Mouse (Mus musculus) cerebellum, adult 18-20 months (tissue): ENCODE data around the gene Gpr153.

Experiments used
- DNase-seq, 2 experiments: peaks; one replicate each; pipeline ENCODE4 v3.0.0; 2021

Gene Gpr153

DNA sequence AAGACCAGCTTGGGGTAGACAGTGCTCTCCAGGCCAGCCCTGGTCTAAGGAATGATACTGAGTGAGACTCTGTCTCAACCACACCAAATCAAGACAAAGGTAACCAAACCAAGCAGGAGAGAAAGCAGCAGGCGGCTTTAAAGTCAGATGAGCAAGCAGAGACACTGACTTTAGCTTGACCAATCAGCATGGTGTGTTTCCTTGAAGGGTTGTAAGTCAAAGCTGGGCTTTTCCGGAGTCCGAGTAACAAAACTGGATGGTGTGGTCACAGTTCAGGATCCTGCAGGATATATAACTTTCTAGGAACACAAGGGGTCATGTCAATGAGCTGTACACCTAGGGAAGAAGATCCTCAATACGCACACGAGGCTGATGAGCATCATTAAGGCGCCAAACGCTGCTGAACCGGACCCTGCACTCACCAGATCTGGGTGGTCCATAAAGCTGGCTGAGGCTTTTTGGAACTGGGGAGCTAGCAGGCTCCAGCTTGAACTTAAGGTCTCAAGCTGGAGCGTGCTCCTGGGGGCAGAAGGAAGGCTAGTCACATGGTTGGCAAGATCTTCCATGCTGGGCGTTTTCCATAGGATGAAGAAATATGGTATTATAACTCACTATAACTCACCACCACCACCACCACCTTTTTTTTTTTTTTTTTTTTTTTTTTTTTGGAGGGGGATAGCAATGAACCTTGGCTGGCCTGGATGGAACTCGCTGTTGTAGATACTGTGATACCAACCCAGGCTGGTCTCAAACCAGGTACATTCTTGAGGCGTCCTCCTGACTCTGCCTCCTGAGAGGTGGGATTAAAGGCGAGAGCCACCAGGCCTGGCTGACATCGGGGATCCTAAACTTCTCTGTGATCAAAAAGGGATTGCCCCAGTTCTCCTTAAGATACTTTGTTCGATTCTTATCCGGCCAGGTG, 50.9 kb downstream of the Gpr153 start:
- peak in 1 of 2 experiments; percentile 22 for DNase-seq

DNA sequence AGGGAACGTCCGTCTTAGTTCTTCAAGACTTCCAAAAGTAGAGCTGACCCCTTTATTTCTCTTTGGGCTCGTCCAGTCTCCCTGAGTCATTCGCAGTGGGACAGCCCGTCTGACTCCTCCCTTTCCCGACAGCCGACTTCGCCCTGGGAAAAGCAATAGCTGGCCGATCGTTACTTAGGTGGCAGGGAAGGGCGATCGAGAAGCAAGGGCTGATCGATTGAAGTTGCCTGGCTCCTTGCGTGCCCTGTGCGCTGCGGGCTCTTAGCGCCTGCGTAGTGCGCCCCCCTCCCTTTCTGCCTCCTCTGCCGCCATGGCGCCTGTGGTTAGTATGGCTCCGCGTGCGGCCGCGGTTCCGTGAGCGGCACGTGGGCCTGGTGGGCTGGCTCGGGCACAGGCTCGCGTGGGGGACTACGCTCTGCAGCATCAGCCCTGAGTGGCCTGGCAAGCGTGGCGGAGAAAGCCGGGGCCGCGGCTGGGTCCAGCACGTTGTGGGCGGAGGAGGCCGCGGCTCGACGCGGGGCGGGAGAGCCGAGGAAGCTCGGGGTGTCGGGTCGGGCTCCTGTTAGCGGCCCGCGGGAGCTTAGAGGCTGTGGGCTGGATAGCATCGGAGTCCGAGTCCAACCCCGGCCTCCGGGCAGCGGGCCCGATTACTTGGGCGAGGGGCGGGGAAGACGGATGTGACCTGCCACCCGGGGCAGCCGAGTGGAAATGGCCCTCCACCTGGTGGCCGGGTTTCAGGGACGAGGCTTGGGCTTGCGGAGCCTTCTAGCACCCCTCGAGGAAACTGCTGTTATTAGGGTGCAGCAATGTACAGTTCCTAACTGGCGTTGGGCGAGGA, 51.8 kb downstream of the Gpr153 start, which contains the start of gene Rpl22:
TSS of gene Rpl22 (plus strand) at position 169 of the 838 bp plus-strand sequence.
- peak; percentile 94 to 96 for DNase-seq

GRCm38 (mm10) chr4:152326543-152326942, 52.5 kb downstream of the Gpr153 start:
- DNase-seq, result no peak

DNA sequence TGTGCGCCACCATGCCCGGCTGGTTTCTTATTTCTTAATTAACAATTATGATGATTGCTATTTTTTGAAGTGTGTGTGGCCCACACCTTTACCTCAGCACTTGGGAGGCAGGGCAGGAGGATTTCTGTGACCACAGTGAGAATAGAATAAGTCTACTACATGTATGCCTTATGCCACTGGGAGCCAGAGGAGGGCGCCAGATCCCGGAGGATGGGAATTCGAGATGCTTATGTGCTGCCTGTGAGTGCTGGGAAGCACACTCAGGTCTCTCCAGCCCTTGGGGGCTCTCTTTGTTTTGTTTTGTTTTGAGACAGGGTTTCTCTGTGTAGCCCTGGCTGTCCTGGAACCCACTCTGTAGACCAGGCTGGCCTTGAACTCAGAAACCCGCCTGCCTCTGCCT, 54.7 kb downstream of the Gpr153 start:
- DNase-seq, result peak; percentile 56 to 62

- DNase-seq, result peak; percentile 29 to 33
Measured at GRCm38 (mm10) chr4:152332952-152333351, 58.9 kb downstream of the Gpr153 start.

- no peak for DNase-seq
Measured at GRCm38 (mm10) chr4:152333587-152333986, 59.6 kb downstream of the Gpr153 start.
